Mouse (Mus musculus): ENCODE data around the gene Wwp2.

Wwp2 gene

DNA sequence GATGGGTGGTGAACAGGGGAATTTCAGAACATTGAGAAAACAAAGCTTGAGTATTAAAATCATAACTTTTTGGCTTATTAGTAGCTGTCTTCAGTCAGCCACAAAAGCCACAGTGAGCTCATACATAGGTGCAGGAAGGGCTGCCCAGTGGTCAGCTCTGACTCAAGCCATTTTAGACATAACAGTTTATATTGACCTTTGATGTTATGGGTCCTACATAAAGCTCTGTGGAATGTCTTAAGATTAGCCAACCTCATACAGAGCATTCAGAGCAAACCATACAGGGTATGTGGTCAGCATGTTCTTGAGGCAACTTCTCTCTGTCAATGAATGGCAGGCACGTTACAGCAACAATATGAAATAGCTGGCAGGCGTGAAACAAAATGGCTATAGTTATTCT lies 134.9 kb downstream of the Wwp2 start:
- DNase-seq (ENCODE audit: low read depth): no peak

DNA sequence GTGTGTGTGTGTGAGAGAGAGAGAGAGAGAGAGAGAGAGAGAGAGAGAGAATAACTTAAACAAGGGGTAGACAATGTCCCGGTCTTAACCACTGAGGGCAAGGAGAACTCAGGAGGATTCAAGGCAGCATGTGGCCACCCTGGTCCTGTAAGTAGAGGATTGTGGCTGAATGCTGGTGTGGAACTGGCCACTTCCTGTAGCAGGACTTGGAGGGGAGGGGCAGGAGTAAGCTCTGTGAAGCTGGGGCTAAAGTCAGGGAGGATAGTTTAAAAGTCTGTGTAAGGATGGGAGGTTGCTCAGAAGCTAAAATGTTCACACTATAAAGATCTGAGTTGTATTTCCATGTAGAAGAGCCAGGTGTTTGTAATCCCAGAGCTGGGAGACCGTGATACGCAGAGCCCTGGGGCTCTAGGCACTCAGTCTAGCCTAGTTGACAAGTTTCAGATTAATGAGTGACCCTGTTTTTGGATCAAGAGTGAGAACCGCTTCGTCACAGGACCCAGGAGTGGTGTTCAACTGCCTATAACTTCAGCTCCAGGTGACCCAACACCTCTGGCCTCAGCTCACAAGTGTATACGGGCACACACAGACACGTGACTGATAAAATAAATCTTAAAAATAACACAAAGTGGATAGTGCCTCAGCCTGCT lies 135.4 kb downstream of the Wwp2 start:
- DNase-seq (ENCODE audit: low read depth): no peak

GRCm38 (mm10) chr8:107572497-107572896 lies 136.3 kb downstream of the Wwp2 start:
- DNase-seq (ENCODE audit: low read depth): peak; percentile 67

GRCm38 (mm10) chr8:107574771-107575170 lies 138.6 kb downstream of the Wwp2 start:
- no peak for DNase-seq (ENCODE audit: low read depth)

GRCm38 (mm10) chr8:107576702-107577101 lies 140.5 kb downstream of the Wwp2 start:
- peak; percentile 83 for DNase-seq (ENCODE audit: low read depth)

GRCm38 (mm10) chr8:107577640-107578039 lies 141.5 kb downstream of the Wwp2 start:
- no peak for DNase-seq (ENCODE audit: low read depth)

- no peak for DNase-seq (ENCODE audit: low read depth)
Observed at GRCm38 (mm10) chr8:107578132-107578531, 142.0 kb downstream of the Wwp2 start.

DNA sequence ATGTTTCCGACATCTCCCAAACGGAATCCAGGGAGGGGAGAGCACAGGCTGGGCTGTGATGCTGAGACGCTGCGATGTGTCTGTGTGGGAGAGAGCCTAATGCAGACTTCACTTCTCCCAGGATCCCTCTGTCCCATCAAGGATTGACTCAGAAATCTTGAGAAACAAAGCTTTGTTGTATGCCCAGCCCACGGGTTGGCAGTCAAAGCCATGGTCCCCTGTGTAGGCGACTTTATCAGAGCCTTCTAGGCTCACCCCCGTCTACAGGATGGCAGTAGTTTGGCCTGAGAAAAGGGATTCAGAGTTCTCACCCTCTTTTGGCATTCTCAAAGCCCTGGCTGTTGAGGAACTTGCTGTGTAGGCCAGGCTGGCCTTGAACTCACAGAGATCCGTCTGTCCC lies 142.4 kb downstream of the Wwp2 start:
- no peak for DNase-seq (ENCODE audit: low read depth)

- no peak for DNase-seq (ENCODE audit: low read depth)
Observed at GRCm38 (mm10) chr8:107580879-107581278, 144.7 kb downstream of the Wwp2 start.

DNA sequence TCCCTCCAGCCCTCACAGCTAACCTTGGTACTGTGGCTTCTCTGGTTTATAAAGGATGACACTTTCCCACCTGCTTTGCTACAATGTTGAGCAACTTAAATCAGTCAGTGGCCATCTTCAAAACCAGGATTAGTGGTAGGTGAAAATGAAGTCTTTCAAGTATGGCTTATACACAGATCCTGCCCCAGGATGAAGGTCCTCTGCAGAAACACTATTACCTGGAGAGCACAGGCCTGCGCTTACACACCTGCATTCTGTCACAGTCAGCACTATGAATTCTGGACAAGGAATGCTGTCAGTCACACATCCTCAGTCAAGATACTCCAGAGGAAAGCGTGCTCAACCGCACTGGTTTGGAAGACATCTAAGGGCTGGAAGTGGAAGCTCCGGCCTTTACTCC lies 145.4 kb downstream of the Wwp2 start:
- no peak for DNase-seq (ENCODE audit: low read depth)

- no peak for DNase-seq (ENCODE audit: low read depth)
Observed at GRCm38 (mm10) chr8:107582136-107582535, 146.0 kb downstream of the Wwp2 start.

GRCm38 (mm10) chr8:107587429-107587994 lies 151.3 kb downstream of the Wwp2 start:
- DNase-seq (ENCODE audit: low read depth): no peak

DNA sequence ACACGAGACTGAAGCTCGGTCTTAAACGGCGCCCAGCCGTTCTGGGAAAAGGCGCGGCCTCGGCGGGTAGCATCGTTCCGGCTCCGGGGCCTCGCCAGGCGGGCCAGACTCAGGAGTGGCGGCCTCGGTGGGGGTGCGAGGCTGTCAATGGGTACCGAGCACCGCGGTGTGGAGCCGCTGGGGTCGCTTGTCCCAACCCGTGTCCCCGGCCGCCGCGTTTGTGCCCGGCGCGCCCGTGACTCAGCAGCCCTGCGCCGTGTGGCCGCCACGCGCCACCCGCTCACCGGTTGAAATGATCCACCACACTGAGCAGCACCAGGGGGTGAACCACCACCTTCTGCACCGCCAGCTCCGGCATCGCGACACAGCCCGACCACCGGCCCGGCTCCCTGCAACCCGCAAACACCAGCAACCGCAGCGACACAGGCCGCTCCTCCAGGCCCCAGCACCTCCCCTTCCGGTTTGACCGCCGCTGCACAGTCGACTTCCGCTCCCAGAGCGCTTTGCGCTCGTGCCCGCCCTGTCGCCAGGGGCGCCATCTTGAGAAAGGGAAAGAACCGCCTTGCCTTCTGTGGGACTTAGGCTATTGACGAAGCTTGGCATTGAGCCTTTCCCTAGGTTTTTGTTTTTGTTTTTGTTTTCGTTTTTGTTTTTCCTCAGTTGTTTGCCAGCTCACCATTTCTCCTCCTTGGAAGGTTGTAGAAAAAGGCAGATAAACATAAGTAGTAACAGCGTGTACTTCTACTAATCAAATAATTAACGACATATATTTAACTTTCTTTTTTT lies 152.0 kb downstream of the Wwp2 start, which contains the start of gene Psmd7:
Gene Psmd7, minus strand, starts transcription at position 470 of the 786 bp plus-strand sequence.
- peak; percentile 92 for DNase-seq (ENCODE audit: low read depth)

GRCm38 (mm10) chr8:107593967-107594729 lies 158.0 kb downstream of the Wwp2 start:
- no peak for DNase-seq (ENCODE audit: low read depth)

DNA sequence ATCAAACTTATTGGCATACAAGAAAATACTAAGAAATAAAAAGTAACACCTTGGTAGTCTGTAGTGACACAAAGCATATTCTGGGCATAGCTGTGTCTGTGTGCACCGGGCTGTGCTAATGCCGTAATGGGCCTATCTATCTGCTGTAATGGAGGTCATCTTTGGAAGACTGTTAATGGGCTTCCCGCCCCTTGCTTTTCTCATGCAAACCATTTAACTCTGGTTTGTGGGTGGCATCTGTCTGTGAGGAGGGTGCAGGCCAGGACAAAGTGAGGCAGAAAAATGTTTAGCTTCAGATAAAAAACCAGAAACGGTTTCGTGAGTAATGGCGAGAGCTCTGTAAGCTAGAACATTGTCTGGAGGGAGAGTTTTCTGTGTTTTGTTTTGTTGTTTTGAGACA lies 158.7 kb downstream of the Wwp2 start:
- DNase-seq (ENCODE audit: low read depth): no peak

DNA sequence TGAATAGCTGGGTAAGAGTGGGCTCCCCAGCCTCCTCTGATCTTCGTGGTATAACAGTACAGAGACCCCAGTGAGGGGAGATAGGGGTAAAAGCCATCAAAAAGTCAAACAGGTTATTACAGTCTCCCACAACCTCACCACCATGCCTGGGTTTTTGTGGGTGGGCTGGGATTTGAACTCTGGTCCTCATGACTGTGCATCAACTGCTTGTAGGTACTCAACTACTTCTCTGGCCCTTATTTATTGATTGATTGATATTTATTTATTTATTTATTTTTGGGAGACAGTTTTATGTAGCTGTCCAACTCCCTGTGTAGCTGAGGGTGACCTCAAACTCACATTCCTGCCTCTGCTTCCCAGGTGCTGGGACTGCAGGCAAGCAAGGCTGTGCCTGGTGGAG lies 161.6 kb downstream of the Wwp2 start:
- no peak for DNase-seq (ENCODE audit: low read depth)

DNA sequence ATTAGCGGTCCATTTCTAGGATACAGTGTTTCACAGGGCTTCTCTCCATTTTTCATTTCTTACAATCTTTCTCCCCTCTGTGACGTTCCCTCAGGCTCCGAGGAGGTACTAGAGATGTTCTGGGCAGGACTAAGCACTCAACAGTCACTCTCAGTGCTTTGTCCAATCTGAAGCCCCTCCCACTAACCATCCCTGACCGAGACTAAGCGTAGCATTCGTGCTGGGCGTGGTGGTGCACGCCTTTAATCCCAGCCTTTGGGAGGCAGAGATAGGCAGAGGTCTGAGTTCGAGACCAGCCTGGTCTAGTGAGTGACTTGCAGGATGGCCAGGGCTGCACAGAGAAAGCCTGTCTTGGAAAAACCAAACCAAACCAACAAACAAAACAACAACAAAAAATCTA lies 163.5 kb downstream of the Wwp2 start:
- no peak for DNase-seq (ENCODE audit: low read depth)

DNA sequence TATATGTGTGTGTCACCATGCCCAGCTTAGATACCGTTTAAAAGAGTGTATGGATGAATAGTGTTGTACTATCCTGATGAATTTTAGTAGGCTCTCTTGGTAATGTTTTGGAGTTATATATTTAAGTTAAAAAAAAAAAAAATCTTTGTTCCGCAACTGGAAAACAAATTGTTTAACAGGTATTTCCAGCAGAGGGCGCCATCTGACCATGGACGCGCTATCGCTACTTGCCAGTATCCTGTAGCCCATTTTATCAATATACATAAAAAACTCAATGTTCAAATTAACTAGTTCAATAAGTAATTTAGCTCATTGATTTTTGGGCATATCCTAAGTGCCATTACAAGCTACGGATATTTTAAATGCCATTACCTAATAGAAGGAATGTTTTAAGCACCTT lies 166.9 kb downstream of the Wwp2 start:
- peak; percentile 45 for DNase-seq (ENCODE audit: low read depth)
